Comparison of ENCODE assay signal across 13 mouse cellular contexts in genomic region chr6:97145156-97145555, GRCm38 (mm10). TPM values are rescaled to one million over a fixed set of nuclear protein-coding genes. Genes with fewer than 3 reads are reported as not detected.
A peak's percentile ranks its signal among the peaks of the same experiment; 100 is the strongest.
DNase-seq lines count a peak whose midpoint lies in the region; ATAC-seq lines count a peak whose summit lies in the region.
"Had no signal": no experiment of that assay in that cellular context is flagged by ENCODE, and none has a peak within 500 bp of the region (broad histone marks: within the 10 kb centered on the region; RNA-seq: fewer than 3 reads in every experiment).

No protein-coding gene starts in this region.

- H3K9me3 ChIP-seq in neural tube, embryonic 15.5 days (replicated peaks): no peaks in the 10 kb centered on the region
- H3K9me3 ChIP-seq: embryonic facial prominence, embryonic 12.5 days; heart, embryonic 13.5 days; liver, embryonic 13.5 days had no signal

- H3K4me1 ChIP-seq in neural tube, embryonic 15.5 days: peaks cover 24% of the 10 kb centered on the region

- 0 out of 2 replicates have a peak overlapping the region, but pooled peaks have one; percentile 5 for H3K4me2 ChIP-seq in neural tube, embryonic 15.5 days
- H3K4me2 ChIP-seq: embryonic facial prominence, embryonic 12.5 days; heart, embryonic 13.5 days; liver, embryonic 13.5 days had no signal

- no peak overlapping the region for H3K4me3 ChIP-seq in neural tube, embryonic 15.5 days (replicated peaks)
- H3K4me3 ChIP-seq: embryonic facial prominence, embryonic 12.5 days; heart, embryonic 13.5 days; liver, embryonic 13.5 days had no signal

- H3K27ac ChIP-seq in neural tube, embryonic 15.5 days (replicated peaks): no peak overlapping the region
- H3K27ac ChIP-seq: liver, embryonic 13.5 days had no signal

- DNase-seq in neural tube, embryonic 10.5 days (ENCODE audit: extremely low spot score, low spot score): no peak
- DNase-seq in fat pad, adult 2 months (ENCODE audit: extremely low read depth, low read depth, low spot score): peak; percentile 89
- DNase-seq in heart, postnatal 36 days: peak; percentile 64
- DNase-seq in urinary bladder, postnatal 36 days (ENCODE audit: low spot score in 2 of 2): peak; percentile 41 to 81
- DNase-seq in spleen, postnatal 36 days (ENCODE audit: low spot score in 2 of 2): no peak
- DNase-seq in right cerebral cortex, postnatal 10 days (ENCODE audit: low spot score in 2 of 2): no peak
- DNase-seq: kidney, postnatal 4 days; liver, embryonic 13.5 days; right cerebral cortex, postnatal 14 days; thymus, postnatal 36 days had no signal

- H3K36me3 ChIP-seq in neural tube, embryonic 15.5 days: no peaks in the 10 kb centered on the region
- H3K36me3 ChIP-seq: liver, embryonic 13.5 days had no signal

- 86% methylated on average over 7 of the region's 7 CpGs for WGBS in neural tube, embryonic 15.5 days

- no peak for ATAC-seq in neural tube, embryonic 15.5 days (ENCODE audit: low FRiP score)

- no peaks in the 10 kb centered on the region for H3K27me3 ChIP-seq in neural tube, embryonic 15.5 days (replicated peaks)
- H3K27me3 ChIP-seq: embryonic facial prominence, embryonic 12.5 days; heart, embryonic 13.5 days; liver, embryonic 13.5 days had no signal

- H3K9ac ChIP-seq in neural tube, embryonic 15.5 days (replicated peaks): no peak overlapping the region
- H3K9ac ChIP-seq: embryonic facial prominence, embryonic 12.5 days; heart, embryonic 13.5 days; liver, embryonic 13.5 days had no signal

- intact Hi-C loops in heart, postnatal 36 days (cut with DNase I): loop anchor here (5.0 kb wide), 1 partner anchor 382 kb away; no protein-coding TSS in a partner anchor

RNA-seq across cellular contexts. Expression of gene Eogt, which starts 3.8 kb away (rescaled TPM):
- 13.3 and 13.5 TPM in 2 replicates for polyA plus RNA-seq in neural tube, embryonic 15.5 days (2015; fragmentation: Nextera tagmentation; extraction: Ambion mirVana)
- 10 to 100 TPM; 14.5 to 17.0 TPM for total RNA-seq in heart, postnatal 36 days (2021)

RNA-seq across cellular contexts. Expression of gene Tmf1, which starts 33.8 kb away (rescaled TPM):
- 37.5 and 37.8 TPM in 2 replicates for polyA plus RNA-seq in neural tube, embryonic 15.5 days (2015; fragmentation: Nextera tagmentation; extraction: Ambion mirVana)
- 10 to 100 TPM; 38.5 to 39.7 TPM for total RNA-seq in heart, postnatal 36 days (2021)

Comparison
In these comparisons a context has a peak if more than half of its experiments do, and no peak if none do; other contexts are left out.
1. DNase-seq: peak in fat pad, adult 2 months (single experiment), heart, postnatal 36 days (2 of 2) and urinary bladder, postnatal 36 days (2 of 2); none in neural tube, embryonic 10.5 days (single experiment), spleen, postnatal 36 days (0 of 2) and right cerebral cortex, postnatal 10 days (0 of 2).